Mouse (Mus musculus): ENCODE results near the gene Ifngr1.

DNA sequence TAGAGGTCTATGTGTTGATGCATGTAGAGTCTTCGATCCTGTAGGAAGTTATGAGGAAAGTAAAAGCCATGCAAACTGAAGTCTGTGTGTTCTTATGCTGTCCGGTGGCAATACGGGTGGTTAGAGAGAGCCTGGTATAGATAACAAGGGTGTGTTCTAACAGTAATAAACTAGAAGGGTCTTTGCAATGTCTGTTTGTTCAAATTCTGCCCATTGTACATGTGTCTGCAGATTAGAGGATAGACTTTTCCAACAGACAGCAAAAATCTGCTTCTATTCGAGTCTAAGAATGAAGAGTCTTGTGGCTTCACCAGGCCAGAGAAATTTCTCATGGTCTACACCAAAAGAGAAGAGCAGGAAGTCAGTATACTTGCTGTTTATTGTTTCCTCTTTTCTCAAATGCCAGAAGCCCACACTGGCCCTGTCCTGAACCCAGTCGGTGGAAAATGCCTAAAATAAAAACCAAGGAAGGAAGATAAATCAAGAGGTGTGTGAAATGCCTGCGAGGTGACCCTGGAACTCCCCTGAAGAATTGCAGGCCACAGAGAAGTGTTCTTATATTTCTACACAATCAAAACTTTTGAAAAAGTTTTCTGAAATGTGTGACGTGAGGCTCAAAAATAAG is 8.8 kb upstream of the Ifngr1 start:
- TF ChIP-seq CTCF (IDR thresholded peaks at IDR 0.05; ENCODE audit: low read depth) (no peak), EP300 (optimal IDR thresholded peaks at IDR 0.05) (no peak)

Data from stomach, postnatal 0 days (tissue).